Mouse (Mus musculus) hindbrain, embryonic 11.5 days (tissue): ENCODE data around the gene Phf24. TPM values are rescaled to one million over a fixed set of nuclear protein-coding genes. Genes with fewer than 3 reads are reported as not detected.
A peak's percentile ranks its signal among the peaks of the same experiment; 100 is the strongest.

ENCODE experiments used
- ATAC-seq: fragments of 200-750 bp; cut with Nextera tagmentation; 2 replicates; pipeline ENCODE4 v1.8.0; 2017; ENCODE audit warnings: mild to moderate bottlenecking, moderate TSS enrichment, moderate library complexity; ENCODE audit not compliant: low FRiP score
- DNase-seq: peaks from one replicate; pipeline ENCODE4 v3.0.0-alpha.2; 2015; ENCODE audit warnings: low spot score
- H3K27ac ChIP-seq: fragments of 300-500 bp; sonication (generic); 2 replicates; pipeline ENCODE4 v1.5.1; 2014; ENCODE audit warnings: mild to moderate bottlenecking, low read depth, low read length
- H3K27me3 ChIP-seq: fragments of 300-500 bp; sonication (generic); 2 replicates; pipeline ENCODE4 v1.6.1; 2014; ENCODE audit warnings: mild to moderate bottlenecking, low read length, moderate library complexity, mixed read lengths; ENCODE audit not compliant: control insufficient read depth, insufficient read depth
- H3K36me3 ChIP-seq: fragments of 300-500 bp; sonication (generic); 2 replicates; pipeline ENCODE4 v1.6.1; 2014; ENCODE audit warnings: mild to moderate bottlenecking, low read length, moderate library complexity, mixed read lengths; ENCODE audit not compliant: control insufficient read depth, insufficient read depth
- H3K4me1 ChIP-seq: fragments of 300-500 bp; sonication (generic); replicated peaks from 2 replicates; pipeline ENCODE4 v1.6.1; 2014; ENCODE audit warnings: low read length, mixed read lengths; ENCODE audit not compliant: control insufficient read depth, insufficient read depth
- H3K4me2 ChIP-seq: fragments of 300-500 bp; sonication (generic); replicated peaks from 2 replicates; pipeline ENCODE4 v1.6.1; 2014; ENCODE audit warnings: mild to moderate bottlenecking, low read depth, low read length
- H3K4me3 ChIP-seq: fragments of 300-500 bp; sonication (generic); 2 replicates; pipeline ENCODE4 v1.5.1; 2014; ENCODE audit warnings: low read depth, low read length
- H3K9ac ChIP-seq: fragments of 300-500 bp; sonication (generic); 2 replicates; pipeline ENCODE4 v1.6.1; 2014; ENCODE audit warnings: low read depth, low read length
- H3K9me3 ChIP-seq: fragments of 300-500 bp; sonication (generic); 2 replicates; pipeline ENCODE4 v1.6.1; 2016; ENCODE audit warnings: low read length; ENCODE audit not compliant: control insufficient read depth
- WGBS: fragments of 180-500 bp; shearing (Covaris S2); extraction: QIAGEN DNeasy Blood & Tissue Kit; methylation state at CpG from one replicate; pipeline ENCODE4 v1.1.7; 2014; 5-methylcytosine and 5-hydroxymethylcytosine counted together
- polyA plus RNA-seq: library from polyadenylated mRNA; unstranded; fragments of >200 nt; fragmentation: Nextera tagmentation; extraction: Ambion mirVana; gene quantifications from 2 replicates; pipeline ENCODE4 v1.2.1, GENCODE M21; 2014

The Phf24 gene
- polyA plus RNA-seq, 1 experiment from 2014 or later: 4.4 TPM

- H3K36me3 ChIP-seq: no peaks in the 10 kb centered on the region
- H3K9ac ChIP-seq: no peak overlapping the region
- H3K9me3 ChIP-seq: no peaks in the 10 kb centered on the region
- H3K27me3 ChIP-seq: 0 out of 2 replicates have a peak, but pooled peaks cover 3% of the 10 kb centered on the region
- WGBS: 76% methylated on average over 7 of the region's 7 CpGs
- no peak for ATAC-seq
- DNase-seq: no peak
- H3K4me3 ChIP-seq: no peak overlapping the region
- no peak overlapping the region for H3K4me2 ChIP-seq
- peaks cover 4% of the 10 kb centered on the region for H3K4me1 ChIP-seq
- H3K27ac ChIP-seq: no peak overlapping the region
Measured at GRCm38 (mm10) chr4:42941396-42941795, 24.9 kb downstream of the Phf24 start.

GRCm38 (mm10) chr4:42943341-42943740 lies 26.9 kb downstream of the Phf24 start:
- no peak overlapping the region for H3K9ac ChIP-seq
- H3K27ac ChIP-seq: no peak overlapping the region
- no peak overlapping the region for H3K4me3 ChIP-seq
- no peaks in the 10 kb centered on the region for H3K9me3 ChIP-seq
- H3K36me3 ChIP-seq: no peaks in the 10 kb centered on the region
- 88% methylated on average over 5 of the region's 5 CpGs for WGBS
- H3K27me3 ChIP-seq: 0 out of 2 replicates have a peak, but pooled peaks cover 3% of the 10 kb centered on the region
- ATAC-seq (no peak), DNase-seq (no peak)
- no peak overlapping the region for H3K4me2 ChIP-seq
- H3K4me1 ChIP-seq: peaks cover 12% of the 10 kb centered on the region

GRCm38 (mm10) chr4:42944185-42944584 lies 27.7 kb downstream of the Phf24 start:
- Histone ChIP-seq H3K36me3 (no peaks in the 10 kb centered on the region), H3K27me3 (0 out of 2 replicates have a peak, but pooled peaks cover 3% of the 10 kb centered on the region), H3K9me3 (no peaks in the 10 kb centered on the region), H3K27ac (no peak overlapping the region), H3K4me1 (peaks cover 14% of the 10 kb centered on the region), H3K9ac (no peak overlapping the region), H3K4me2 (no peak overlapping the region), H3K4me3 (no peak overlapping the region)
- no peak for ATAC-seq
- no peak for DNase-seq
- 90% methylated on average over 9 of the region's 9 CpGs for WGBS

GRCm38 (mm10) chr4:42945043-42945442 lies 28.6 kb downstream of the Phf24 start:
- H3K4me2 ChIP-seq: no peak overlapping the region
- WGBS: 11% methylated on average over 6 of the region's 6 CpGs
- 0 out of 2 replicates have a peak, but pooled peaks cover 3% of the 10 kb centered on the region for H3K27me3 ChIP-seq
- H3K9me3 ChIP-seq: no peaks in the 10 kb centered on the region
- ATAC-seq: no peak
- no peak overlapping the region for H3K27ac ChIP-seq
- peaks cover 14% of the 10 kb centered on the region for H3K4me1 ChIP-seq
- no peak overlapping the region for H3K9ac ChIP-seq
- H3K36me3 ChIP-seq: no peaks in the 10 kb centered on the region
- DNase-seq: peak; percentile 36
- no peak overlapping the region for H3K4me3 ChIP-seq

- DNase-seq: no peak
- H3K9me3 ChIP-seq: no peaks in the 10 kb centered on the region
- 87% methylated on average over 3 of the region's 3 CpGs for WGBS
- 0 out of 2 replicates have a peak, but pooled peaks cover 3% of the 10 kb centered on the region for H3K27me3 ChIP-seq
- H3K4me1 ChIP-seq: peaks cover 14% of the 10 kb centered on the region
- H3K4me2 ChIP-seq: no peak overlapping the region
- no peak for ATAC-seq
- no peak overlapping the region for H3K4me3 ChIP-seq
- no peak overlapping the region for H3K27ac ChIP-seq
- no peaks in the 10 kb centered on the region for H3K36me3 ChIP-seq
- H3K9ac ChIP-seq: no peak overlapping the region
Measured at GRCm38 (mm10) chr4:42945445-42945844, 29.0 kb downstream of the Phf24 start.

- ATAC-seq: no peak
- peak; percentile 81 for DNase-seq
- WGBS: 9% methylated on average over 5 of the region's 5 CpGs
- Histone ChIP-seq H3K4me1 (peaks cover 14% of the 10 kb centered on the region), H3K27ac (no peak overlapping the region), H3K36me3 (no peaks in the 10 kb centered on the region), H3K4me2 (no peak overlapping the region), H3K9me3 (no peaks in the 10 kb centered on the region), H3K4me3 (no peak overlapping the region), H3K9ac (no peak overlapping the region), H3K27me3 (0 out of 2 replicates have a peak, but pooled peaks cover 3% of the 10 kb centered on the region)
Measured at GRCm38 (mm10) chr4:42945952-42946351, 29.5 kb downstream of the Phf24 start.

- no peaks in the 10 kb centered on the region for H3K36me3 ChIP-seq
- no peak overlapping the region for H3K9ac ChIP-seq
- WGBS: 37% methylated on average over 10 of the region's 10 CpGs
- peaks cover 19% of the 10 kb centered on the region for H3K4me1 ChIP-seq
- DNase-seq: peak; percentile 85
- H3K4me2 ChIP-seq: 0 out of 2 replicates have a peak overlapping the region, but pooled peaks have one; percentile 1
- H3K9me3 ChIP-seq: no peaks in the 10 kb centered on the region
- ATAC-seq: peak; percentile 4; the same call in 1 of the 2 replicates
- no peak overlapping the region for H3K4me3 ChIP-seq
- H3K27me3 ChIP-seq: 0 out of 2 replicates have a peak, but pooled peaks cover 2% of the 10 kb centered on the region
- 0 out of 2 replicates have a peak overlapping the region, but pooled peaks have one; percentile 12 for H3K27ac ChIP-seq
Measured at GRCm38 (mm10) chr4:42946733-42947290, 30.4 kb downstream of the Phf24 start.

- H3K4me1 ChIP-seq: peaks cover 23% of the 10 kb centered on the region
- H3K4me3 ChIP-seq: no peak overlapping the region
- H3K27ac ChIP-seq: no peak overlapping the region
- no peaks in the 10 kb centered on the region for H3K9me3 ChIP-seq
- DNase-seq (no peak), ATAC-seq (no peak)
- H3K27me3 ChIP-seq: no peaks in the 10 kb centered on the region
- H3K36me3 ChIP-seq: no peaks in the 10 kb centered on the region
- H3K4me2 ChIP-seq: 0 out of 2 replicates have a peak overlapping the region, but pooled peaks have one; percentile 29
- 31% methylated on average over 13 of the region's 13 CpGs for WGBS
- H3K9ac ChIP-seq: no peak overlapping the region
Measured at GRCm38 (mm10) chr4:42948527-42948926, 32.1 kb downstream of the Phf24 start.
